Mouse (Mus musculus) liver, embryonic 13.5 days (tissue): ENCODE measurements at regions not wholly inside any gene's neighbourhood (a gene's known extent, or its start where the extent isn't known, plus 50 kb on each side); places are given as distances from the start of the nearest gene placed in this dataset.

ENCODE experiments used
- ATAC-seq: fragments of 200-750 bp; cut with Nextera tagmentation; 2 replicates; pipeline ENCODE4 v1.8.0; 2017; ENCODE audit warnings: low read depth, mild to moderate bottlenecking, moderate number of reproducible peaks, moderate library complexity
- DNase-seq: peaks from one replicate; pipeline ENCODE4 v3.0.0; 2022
- H3K27ac ChIP-seq: fragments of 300-500 bp; sonication (generic); 2 replicates; pipeline ENCODE4 v1.5.1; 2015; ENCODE audit warnings: moderate library complexity, mild to moderate bottlenecking, inconsistent platforms
- H3K27me3 ChIP-seq: fragments of 300-500 bp; sonication (generic); 2 replicates; pipeline ENCODE4 v1.6.1; 2015; ENCODE audit warnings: mild to moderate bottlenecking, inconsistent platforms
- H3K36me3 ChIP-seq: fragments of 300-500 bp; sonication (generic); 2 replicates; pipeline ENCODE4 v1.6.1; 2015; ENCODE audit warnings: mild to moderate bottlenecking, inconsistent platforms
- H3K4me1 ChIP-seq: fragments of 300-500 bp; sonication (generic); replicated peaks from 2 replicates; pipeline ENCODE4 v1.6.1; 2015; ENCODE audit warnings: inconsistent platforms
- H3K4me2 ChIP-seq: fragments of 300-500 bp; sonication (generic); 2 replicates; pipeline ENCODE4 v1.6.1; 2015; ENCODE audit warnings: inconsistent platforms, mild to moderate bottlenecking, moderate library complexity
- H3K4me3 ChIP-seq: fragments of 300-500 bp; sonication (generic); replicated peaks from 2 replicates; pipeline ENCODE4 v1.5.1; 2015; ENCODE audit warnings: mild to moderate bottlenecking, inconsistent platforms
- H3K9ac ChIP-seq: fragments of 300-500 bp; sonication (generic); 2 replicates; pipeline ENCODE4 v1.6.1; 2015; ENCODE audit warnings: mild to moderate bottlenecking, inconsistent platforms
- H3K9me3 ChIP-seq: fragments of 300-500 bp; sonication (generic); replicated peaks from 2 replicates; pipeline ENCODE4 v1.6.1; 2016; ENCODE audit warnings: inconsistent platforms
- WGBS: fragments of 180-500 bp; shearing (Covaris S2); methylation state at CpG from one replicate; pipeline ENCODE4 v1.1.7; 2015; ENCODE audit not compliant: insufficient replicate concordance; 5-methylcytosine and 5-hydroxymethylcytosine counted together

DNA sequence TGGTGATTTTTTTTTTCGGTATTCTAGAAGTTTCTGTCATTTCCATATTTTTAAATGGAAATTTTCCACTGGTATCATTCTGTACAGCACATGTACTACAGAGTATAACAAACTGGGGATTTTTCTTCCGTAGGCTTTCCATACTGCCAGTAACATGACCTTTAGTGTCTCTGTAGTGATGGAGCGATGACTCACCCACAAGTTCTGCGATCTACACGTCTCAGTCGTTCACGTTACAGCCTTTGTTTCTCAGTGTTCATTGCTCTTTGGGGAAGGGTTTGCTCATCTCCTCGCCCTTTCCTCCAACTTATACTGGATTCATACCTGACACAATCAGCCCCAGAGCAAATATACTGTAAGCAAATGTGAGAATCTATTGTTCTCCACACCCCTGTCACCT, 57.8 kb upstream of the Tars start:
- H3K27me3 ChIP-seq, result no peaks in the 10 kb centered on the region
- H3K36me3 ChIP-seq, result no peaks in the 10 kb centered on the region
- no peak overlapping the region for H3K27ac ChIP-seq
- 59% methylated on average over 8 of the region's 8 CpGs for WGBS
- no peak overlapping the region for H3K4me3 ChIP-seq
- ATAC-seq, result no peak
- H3K4me1 ChIP-seq, result no peaks in the 10 kb centered on the region
- DNase-seq, result no peak
- no peak overlapping the region for H3K4me2 ChIP-seq
- no peaks in the 10 kb centered on the region for H3K9me3 ChIP-seq
- H3K9ac ChIP-seq, result no peak overlapping the region

DNA sequence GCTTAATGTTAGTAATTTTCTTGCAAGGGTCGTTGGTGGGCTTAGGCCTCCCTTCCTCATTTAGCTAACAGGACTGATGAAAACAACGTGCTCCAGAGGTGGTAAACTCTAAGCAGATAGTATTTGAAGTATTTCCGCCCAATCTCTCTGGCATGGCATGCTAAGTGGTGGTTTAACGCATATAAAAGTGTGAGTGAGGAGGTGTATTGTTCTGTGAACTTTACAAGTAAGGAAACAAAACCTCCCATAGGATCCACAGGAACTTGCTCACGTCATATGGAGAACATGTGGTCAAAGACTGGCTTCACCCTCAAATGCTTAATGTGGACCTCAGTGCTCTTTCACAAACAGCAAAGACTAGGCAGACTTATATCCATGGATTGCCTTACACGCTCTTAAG, 56.5 kb upstream of the Tars start:
- no peaks in the 10 kb centered on the region for H3K36me3 ChIP-seq

DNA sequence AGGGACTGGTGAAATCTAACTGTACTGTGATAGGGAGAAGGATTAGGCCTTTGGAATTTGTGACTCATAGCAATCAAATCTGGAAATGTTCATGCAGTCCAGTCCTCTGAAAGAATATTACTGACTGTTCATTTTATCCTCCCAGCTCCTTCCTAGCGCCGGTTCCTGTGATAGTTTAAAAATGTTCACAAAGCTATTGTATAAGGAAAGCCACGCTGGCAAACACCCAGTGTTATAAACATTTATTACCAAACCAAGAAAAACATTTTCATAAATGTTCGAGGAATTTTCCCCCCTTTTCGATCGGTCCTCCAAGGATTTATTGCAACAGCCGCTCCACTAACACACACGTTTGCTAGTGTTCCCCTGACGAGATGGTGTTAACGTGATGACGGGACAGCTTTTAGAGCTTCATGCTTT, 55.9 kb upstream of the Tars start:
- ATAC-seq (no peak), DNase-seq (no peak)
- Histone ChIP-seq H3K4me1 (no peaks in the 10 kb centered on the region), H3K27me3 (no peaks in the 10 kb centered on the region), H3K4me3 (no peak overlapping the region), H3K9ac (no peak overlapping the region), H3K36me3 (no peaks in the 10 kb centered on the region), H3K4me2 (no peak overlapping the region), H3K9me3 (no peaks in the 10 kb centered on the region), H3K27ac (no peak overlapping the region)
- WGBS, result 77% methylated on average over 11 of the region's 11 CpGs

More for the DNA sequence above, 56.5 kb upstream of the Tars start:
- no peaks in the 10 kb centered on the region for H3K4me1 ChIP-seq
- no peak overlapping the region for H3K9ac ChIP-seq
- no peak overlapping the region for H3K27ac ChIP-seq
- H3K27me3 ChIP-seq, result no peaks in the 10 kb centered on the region
- WGBS, result 60% methylated on average over 6 of the region's 6 CpGs
- no peak overlapping the region for H3K4me3 ChIP-seq
- ATAC-seq (no peak), DNase-seq (no peak)
- no peaks in the 10 kb centered on the region for H3K9me3 ChIP-seq
- H3K4me2 ChIP-seq, result no peak overlapping the region

DNA sequence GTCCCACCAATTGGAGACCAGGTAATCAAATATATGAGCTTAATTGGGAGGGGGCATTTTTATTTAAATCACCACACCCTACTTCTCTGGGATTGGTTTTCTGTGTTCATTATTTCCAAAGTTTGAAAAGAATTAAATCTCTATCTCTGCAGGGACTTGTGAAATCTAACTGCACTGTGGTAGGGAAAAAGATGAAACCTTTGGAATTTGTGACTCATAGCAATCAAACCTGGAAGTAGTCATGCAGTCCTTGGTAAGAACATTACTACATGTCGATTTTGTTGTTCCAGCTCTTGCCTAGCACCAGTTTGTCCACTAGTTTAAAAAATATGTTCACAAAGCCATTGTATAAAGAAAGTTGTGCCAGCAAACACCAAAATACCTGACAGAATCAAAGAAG, 54.5 kb upstream of the Tars start:
- Histone ChIP-seq H3K27ac (no peak overlapping the region), H3K4me2 (no peak overlapping the region), H3K4me1 (no peaks in the 10 kb centered on the region), H3K4me3 (no peak overlapping the region), H3K9me3 (no peaks in the 10 kb centered on the region), H3K27me3 (no peaks in the 10 kb centered on the region), H3K36me3 (no peaks in the 10 kb centered on the region), H3K9ac (no peak overlapping the region)
- WGBS, result 52% methylated on average over 1 of the region's 1 CpGs
- DNase-seq (no peak), ATAC-seq (no peak)

DNA sequence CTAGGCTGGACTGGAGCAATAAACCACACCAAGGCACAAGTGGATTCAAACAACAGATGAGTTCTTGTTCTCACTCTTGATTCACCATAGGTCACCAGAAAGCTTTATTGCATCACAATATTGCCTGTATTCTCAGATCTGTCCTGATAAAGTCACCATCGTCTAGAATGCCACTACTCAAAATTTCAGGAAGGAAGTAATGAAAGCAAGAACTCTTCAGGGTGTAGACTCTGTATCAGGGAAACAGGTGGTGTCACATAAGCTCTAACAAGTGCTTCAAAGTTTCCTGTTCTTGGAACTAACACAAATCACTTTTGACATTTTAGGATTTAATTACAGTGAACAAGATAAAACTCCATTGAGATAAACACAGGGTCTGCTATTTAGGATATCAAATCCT, 52.2 kb upstream of the Tars start:
- no peak overlapping the region for H3K4me3 ChIP-seq
- no peaks in the 10 kb centered on the region for H3K27me3 ChIP-seq
- H3K4me1 ChIP-seq, result no peaks in the 10 kb centered on the region
- ATAC-seq (no peak), DNase-seq (no peak)
- H3K9ac ChIP-seq, result no peak overlapping the region
- 15% methylated on average over 1 of the region's 1 CpGs for WGBS
- H3K4me2 ChIP-seq, result no peak overlapping the region
- H3K27ac ChIP-seq, result no peak overlapping the region
- H3K9me3 ChIP-seq, result no peaks in the 10 kb centered on the region
- H3K36me3 ChIP-seq, result no peaks in the 10 kb centered on the region
